Mouse (Mus musculus) naive thymus-derived CD4-positive, alpha-beta T cell, adult 2 months (primary cell): ENCODE results near the gene Sfrp5.

Experiments
- DNase-seq: peaks from one replicate; pipeline ENCODE4 v3.0.0-alpha.2; 2011; ENCODE audit warnings: low read depth

Gene Sfrp5

DNA sequence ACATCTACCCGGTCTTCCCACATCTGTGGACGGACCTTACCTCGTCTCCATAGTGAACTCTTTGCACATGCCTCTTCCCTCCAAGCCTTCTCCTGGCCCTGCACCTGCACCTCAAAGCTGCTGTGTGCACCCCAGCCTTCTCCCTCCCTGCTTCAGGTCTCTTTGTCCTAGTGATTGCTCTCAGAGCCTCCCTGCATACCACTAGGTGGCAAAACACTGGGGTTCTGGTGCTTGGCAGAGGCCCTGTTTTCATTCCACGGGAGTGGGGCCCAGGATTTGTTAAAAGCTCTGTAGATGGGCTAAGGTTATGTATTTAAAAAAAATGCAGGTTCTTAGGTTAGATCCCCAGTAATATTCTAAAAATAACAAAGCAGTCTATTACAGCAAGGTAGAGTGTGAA, 5.0 kb downstream of the Sfrp5 start:
- DNase-seq, result no peak

- DNase-seq, result no peak
Measured at GRCm38 (mm10) chr19:42196378-42196777, 5.7 kb downstream of the Sfrp5 start.

DNA sequence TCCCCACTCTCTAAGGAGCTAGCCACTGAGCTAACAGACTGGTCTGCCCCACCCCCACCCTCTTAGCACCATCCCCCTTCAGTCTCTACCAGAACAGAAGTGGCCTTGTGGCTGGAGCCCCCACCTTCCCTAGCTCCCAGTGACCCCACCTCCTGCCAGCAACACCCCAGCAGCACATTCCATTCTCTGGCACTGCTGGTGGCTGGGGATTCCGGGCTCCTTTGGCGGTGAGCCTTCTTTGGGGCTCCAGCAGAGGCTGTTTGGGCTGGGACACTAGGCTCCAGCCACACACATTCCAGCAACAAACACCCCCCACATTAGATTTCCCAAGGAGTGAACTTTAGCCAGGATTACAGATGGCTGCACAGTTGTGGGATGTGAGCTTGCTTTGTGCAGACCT, 8.7 kb downstream of the Sfrp5 start:
- DNase-seq, result no peak

DNA sequence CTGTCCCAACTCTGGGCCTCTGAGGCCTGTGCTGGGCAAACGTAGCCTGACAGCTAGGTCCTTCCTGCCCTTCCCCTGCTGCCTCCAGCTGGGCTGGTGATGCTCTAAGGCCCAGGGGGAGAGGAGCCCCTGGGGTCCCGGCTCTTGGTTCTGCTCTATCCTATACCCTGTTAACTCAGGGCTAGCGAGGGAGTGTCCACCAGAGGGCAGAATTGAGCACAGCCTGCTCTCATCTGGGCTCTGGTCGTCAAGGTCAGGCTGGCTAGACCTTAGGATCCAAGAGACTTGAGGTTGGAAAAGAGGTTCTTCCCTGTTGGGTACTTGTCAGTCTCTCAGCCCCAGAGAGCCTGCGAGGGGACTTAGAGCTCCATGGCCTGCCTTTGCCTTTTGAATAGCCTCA, 11.6 kb downstream of the Sfrp5 start:
- DNase-seq, result peak; percentile 64

DNA sequence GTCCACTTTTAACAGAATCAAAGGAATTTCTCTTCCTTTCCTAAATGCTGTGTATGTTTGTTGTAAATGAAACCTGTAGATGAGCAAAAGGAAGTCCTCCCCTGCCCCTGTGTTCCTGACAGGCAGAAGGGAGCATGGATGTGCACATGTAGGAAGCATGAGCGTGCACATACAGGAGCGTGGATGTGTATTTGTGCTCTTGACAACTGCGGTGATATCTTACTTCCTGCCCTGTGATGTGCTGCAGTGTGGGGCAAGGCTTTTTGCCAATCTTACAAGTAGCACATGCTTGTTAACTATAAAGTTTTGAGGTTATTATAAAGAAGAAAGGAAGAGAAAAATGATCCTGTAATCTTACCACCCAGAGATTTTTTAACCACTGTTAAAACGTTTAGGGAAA, 12.3 kb downstream of the Sfrp5 start:
- DNase-seq, result no peak

DNA sequence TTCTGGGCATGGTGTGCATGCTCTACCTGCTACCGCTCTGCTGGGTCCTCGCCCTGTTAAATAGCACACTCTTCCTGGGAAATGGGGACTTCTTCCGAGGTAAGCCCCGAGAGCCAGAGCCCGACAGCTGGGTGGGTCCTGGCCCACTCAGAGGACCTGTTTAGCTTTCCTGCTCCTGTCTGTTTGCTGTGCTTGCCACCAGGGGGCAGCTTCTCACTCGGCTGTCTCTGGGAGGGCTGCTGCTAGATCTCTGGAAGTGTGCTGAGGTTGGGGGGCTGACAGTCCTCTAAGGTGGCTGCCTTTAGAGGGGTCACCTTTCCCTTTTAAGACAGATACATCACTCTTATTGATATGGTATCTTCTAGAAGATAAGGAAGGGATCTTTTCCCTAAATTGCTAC, 19.4 kb downstream of the Sfrp5 start:
- no peak for DNase-seq

GRCm38 (mm10) chr19:42179356-42179755, 22.7 kb downstream of the Sfrp5 start:
- no peak for DNase-seq

DNA sequence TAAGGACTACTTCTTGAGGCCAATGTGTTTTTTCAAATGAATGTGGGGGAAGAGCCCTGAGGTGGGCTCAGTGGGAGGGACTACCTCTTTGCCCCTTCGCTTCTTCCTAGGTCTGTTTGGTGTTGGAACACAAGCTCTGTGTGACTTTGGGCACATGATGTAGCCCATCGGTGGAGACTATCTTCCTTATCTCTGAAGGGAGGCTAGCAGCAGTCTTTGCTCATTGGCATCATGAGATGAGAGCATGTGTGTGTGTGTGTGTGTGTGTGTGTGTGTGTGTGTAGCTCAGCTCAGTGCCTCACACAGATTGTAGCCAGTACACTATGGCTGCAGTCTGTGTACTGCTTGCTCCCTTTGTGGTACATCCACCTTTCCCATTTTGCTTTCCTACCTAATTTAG, 24.6 kb downstream of the Sfrp5 start:
- DNase-seq, result no peak

DNA sequence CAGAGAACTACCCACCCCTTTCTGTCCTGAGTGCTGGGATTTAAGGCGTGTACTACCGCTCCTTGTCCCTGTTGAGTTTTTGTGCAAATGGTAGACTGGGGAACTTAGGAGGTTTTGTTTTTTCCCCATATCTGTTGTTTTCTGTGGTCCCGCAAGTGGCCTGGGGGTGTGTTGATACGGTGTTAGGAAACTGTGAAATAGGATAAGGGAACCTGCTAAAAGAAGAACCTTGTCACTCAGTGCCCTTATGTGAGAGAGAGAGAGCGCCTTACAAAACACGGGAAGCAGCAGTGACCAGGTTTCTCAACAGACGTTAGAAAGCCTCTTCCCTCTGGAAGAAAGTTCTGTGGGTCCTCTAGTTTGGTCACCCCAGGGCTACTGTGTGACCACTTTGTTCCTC, 25.2 kb downstream of the Sfrp5 start:
- no peak for DNase-seq

DNA sequence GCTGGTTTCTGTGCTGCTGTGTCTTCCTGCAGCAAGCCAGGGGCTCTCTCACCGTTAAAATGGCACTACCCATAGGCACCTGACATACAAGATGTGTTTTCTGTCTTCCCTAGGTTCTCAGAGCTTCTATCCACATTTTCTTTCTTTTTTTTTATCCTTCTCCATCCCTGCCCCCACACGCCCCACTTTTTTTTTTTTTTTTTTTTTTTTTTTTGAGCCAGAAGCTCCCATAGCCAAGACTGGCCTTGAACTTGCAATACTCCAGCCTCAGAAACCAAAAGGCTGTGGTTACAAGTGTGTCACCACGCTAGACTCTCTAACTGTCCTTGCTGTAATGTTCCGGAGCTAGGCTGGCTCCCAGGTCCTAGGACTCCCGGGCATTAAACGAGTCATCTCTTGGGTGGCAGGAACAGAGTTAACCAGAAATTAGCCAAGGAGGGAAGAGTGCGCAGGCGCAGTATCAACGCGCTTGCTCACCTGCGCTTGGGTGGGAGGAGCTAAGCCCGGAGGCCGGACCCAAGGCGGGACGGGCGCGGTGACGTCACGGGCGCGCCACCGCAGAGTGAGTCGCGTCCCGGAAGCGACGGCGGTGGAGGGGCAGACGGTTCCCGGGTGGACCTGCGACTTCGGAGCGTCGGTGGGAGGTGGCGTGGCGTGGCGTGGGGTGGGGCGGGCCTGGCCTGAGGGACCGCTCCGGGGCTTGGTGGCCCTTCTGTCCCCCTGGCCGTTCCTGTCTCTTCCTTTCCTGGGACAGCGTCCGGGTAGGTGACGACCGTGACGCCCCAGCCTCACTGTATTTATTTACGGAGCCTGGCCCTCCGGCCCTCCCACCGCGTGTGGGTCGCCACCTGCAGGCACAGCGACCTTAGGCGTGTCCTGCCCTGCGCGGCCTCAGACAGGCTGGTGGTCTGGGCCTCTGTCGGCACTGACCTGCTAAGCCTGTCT, 31.8 kb downstream of the Sfrp5 start:
- DNase-seq, result peak; percentile 97

DNA sequence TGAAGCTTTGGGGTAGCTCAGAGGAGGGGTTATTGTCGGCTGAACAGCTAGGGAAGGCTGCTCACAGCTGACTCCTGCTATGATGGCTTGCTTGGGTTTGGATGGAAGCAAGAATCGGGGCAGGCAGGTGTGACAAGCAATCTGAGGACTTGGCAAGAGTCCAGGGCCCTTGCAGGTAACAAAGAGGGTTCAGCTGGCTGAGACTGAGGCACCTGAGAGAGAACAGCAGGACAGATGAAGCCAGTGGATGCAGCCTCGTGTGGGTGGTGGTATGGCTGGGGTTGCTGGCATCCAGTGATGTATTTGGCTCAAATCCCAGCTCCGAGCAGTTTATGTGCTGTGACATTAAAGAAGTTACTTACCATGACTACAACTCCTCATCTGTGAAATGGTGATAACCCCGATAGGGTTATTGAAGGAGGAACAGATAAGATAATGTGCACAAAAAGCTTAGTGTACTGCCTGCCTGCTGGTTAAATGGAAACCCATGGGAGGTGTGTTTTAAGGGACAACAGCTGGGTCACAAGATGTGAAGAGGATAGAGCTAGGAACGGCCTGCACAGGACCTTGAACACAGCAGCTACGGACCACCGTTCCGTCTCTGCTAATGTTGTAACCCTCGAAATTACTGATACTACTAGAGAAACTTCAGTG, 32.6 kb downstream of the Sfrp5 start:
- DNase-seq, result no peak

GRCm38 (mm10) chr19:42167489-42167888, 34.6 kb downstream of the Sfrp5 start:
- DNase-seq, result no peak

DNA sequence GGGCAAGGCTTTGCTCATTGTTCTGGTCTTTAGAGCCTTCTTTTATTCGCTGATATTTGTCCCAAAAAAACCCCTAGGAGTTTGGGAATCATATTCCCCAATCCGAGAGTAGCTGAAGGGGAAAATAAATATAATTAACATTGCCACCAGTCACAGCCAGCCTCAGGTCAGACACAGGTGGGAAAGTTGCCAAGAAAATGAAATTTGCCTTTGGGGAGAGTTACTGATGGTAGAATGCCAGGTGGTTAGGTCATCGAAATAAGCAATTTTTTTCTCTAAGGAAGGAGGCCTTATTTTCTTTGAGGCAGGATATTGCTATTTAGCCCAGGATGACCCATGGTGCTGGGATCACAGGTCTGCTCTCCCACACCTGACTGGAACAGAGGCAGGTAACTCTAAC, 35.3 kb downstream of the Sfrp5 start:
- DNase-seq, result no peak

GRCm38 (mm10) chr19:42166130-42166529, 35.9 kb downstream of the Sfrp5 start:
- DNase-seq, result peak; percentile 91

DNA sequence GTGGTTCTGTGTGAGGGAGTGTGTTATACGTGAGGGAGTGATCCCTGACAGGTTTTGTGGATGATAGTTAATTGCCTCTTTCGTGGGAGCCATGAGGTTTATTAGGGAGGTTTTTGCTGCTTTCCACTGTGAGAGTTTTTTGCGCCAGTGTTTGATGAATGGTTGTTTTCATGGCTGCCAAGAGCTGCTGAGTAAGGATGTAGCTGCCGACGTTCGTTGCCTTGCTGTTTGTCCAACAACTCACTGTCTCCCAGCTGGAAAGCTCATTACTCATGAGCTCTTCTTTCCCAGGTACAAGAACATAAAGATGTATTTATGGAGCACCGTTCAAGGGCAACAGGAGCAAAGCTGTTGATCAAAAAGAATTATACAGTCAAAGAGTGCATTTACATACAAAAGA, 37.9 kb downstream of the Sfrp5 start:
- no peak for DNase-seq

DNA sequence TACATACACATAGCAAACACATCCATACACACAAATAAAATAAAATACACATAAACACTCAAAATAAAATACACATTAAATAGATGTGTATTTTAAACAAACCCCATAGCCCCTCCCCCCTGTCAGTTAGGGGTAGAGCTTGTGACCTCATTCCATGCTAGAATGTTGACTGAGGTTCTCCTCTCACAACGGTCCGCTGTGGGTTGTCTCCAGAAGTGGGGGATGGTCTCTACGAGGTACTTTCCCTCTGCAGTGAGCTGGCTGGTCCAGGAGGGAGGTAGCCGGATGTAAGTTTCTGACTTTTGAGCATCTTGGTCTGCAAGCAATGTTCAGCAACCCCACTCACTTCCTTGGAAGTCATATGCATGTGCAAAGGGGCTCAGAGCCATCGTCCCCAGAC, 38.3 kb downstream of the Sfrp5 start, which contains the start of gene Zfyve27:
Zfyve27 (plus strand) TSS at position 188 of the 400 bp plus-strand sequence.
- DNase-seq, result no peak

DNA sequence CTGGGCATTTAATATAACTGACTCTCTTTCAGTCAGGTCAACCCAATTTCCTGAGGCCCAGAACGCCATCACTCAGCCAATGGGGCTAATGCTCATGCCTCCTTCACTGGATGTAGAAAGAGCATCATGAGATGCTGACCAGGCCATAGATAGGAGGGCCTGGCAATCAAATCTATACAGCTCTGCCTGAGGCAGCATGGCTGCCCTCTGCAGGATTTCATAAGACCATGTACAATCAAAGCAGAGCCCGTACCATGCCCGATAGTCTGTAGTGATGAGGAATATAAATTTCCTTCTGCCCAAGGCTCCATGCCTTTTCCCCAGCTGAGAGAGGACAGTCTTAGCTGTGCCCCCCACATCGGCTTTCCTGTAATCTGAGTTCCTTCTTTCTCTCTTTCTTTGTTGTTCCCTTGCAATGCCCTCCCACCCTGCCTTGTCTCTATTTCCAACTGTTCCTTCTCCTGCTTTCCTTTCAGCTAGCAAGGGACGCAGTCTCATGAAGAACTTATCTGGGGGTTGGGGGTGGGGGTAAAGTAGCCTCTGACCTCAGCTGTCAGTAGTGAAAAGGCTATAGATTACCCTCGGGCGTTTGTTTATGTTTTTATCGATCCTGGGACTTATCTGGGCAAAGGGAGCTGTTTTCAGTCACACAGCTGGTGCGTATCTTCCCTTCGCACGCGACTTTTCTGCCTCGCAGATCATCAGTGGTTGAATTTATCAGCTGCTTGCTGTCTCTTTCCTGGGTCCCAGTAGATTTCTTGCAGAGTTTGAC, 43.6 kb downstream of the Sfrp5 start:
- DNase-seq, result no peak

DNA sequence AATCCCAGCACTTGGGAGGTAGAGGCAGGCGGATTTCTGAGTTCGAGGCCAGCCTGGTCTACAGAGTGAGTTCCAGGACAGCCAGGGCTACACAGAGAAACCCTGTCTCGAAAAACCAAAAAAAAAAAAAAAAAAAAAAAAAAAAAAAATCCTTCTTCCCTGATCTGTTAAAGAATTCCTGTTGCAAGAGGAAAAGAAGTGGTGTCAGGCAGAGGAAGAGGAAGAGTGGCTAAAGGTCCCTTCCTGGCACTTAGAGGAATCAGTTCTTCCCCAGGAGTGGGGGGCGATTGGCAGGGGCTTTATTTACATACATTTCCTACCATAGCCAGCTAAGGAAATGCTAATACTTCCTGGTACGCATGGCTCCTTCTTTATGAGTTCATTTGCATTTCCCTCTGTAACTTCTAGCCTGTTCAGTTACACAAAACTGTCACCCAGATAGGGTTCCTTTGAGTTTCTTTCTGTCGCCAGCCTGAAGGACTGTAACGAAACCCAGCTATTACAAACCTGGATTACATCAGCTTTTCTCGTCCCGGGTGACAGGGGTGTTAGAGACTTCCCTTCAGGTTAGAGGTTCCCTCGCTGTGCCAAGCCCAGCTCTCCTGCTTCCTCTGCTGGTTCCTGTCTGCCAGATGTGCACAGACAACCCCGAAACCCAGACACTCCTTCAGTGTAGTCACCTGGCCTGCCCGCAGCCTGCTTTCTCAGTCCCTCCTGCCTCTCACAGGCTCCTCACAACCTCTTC, 44.4 kb downstream of the Sfrp5 start:
- DNase-seq, result no peak

DNA sequence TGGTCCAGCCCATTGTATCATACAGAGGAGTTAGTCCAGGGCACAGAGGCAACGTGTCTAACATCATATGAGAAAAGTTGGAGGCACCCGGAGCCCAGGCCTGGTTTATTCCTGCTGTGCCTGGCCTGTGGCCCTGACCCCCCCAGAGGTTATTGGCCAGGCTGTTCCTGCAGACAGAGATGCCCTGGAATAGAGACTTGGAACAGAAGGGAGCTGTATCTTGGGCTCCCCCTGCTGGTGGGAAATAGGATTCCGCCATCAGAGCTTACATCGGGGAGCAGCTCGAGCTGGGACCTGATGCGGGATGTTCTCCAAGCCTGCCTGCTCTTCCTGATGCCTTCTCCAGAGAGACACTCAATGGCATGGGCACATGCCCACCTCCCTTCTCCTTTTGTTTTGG, 50.1 kb downstream of the Sfrp5 start:
- peak; percentile 87 for DNase-seq

DNA sequence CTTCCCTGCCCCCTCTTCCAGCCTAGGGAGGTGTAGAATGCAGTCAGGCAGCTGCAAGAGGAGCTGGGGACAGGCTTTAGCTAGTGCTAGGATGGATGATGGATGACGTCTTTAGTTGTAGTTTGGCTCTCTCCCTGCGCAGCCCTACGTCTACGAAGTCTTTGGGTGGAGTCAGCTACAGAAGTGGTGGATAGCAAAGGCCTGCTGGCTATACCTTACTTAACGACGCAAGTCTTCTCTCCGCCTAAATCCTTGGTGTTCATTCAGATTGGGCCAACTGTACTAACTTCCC, 53.5 kb downstream of the Sfrp5 start:
- DNase-seq, result no peak
